Mouse (Mus musculus): Measurements from ENCODE around the gene Cmtm5. TPM values are rescaled to one million over a fixed set of nuclear protein-coding genes. Genes with fewer than 3 reads are reported as not detected.

The Cmtm5 gene
- polyA plus RNA-seq, 1 experiment from 2014 or later: 2.3 TPM

MicroRNA genes within 50 kb of the gene (microRNA counts, 519-probe panel; counts per million panel counts)
- microRNA mmu-miR-208a (97.1 counts per million, percentile 29 among the panel's probes with 10 or more counts), microRNA mmu-miR-208b (791 counts per million, percentile 30 among the panel's probes with 10 or more counts)

Other genes with a start within 250 kb of the Cmtm5 start
- 105 and 107 TPM in 2 replicates for gene Acin1, start 249.3 kb upstream of the Cmtm5 start, polyA plus RNA-seq (2015; fragmentation: Nextera tagmentation; extraction: Ambion mirVana)
- gene Gm29776, start 237.4 kb upstream of the Cmtm5 start, polyA plus RNA-seq (2015; fragmentation: Nextera tagmentation; extraction: Ambion mirVana): 0.11 and 0.15 TPM in 2 replicates
- gene Cebpe, start 224.1 kb upstream of the Cmtm5 start, polyA plus RNA-seq (2015; fragmentation: Nextera tagmentation; extraction: Ambion mirVana): 0.19 and 0.21 TPM in 2 replicates
- gene Slc7a8, start 154.3 kb upstream of the Cmtm5 start, polyA plus RNA-seq (2015; fragmentation: Nextera tagmentation; extraction: Ambion mirVana): 30.9 and 33.0 TPM in 2 replicates
- gene Rnf212b, start 122.1 kb upstream of the Cmtm5 start, polyA plus RNA-seq (2015; fragmentation: Nextera tagmentation; extraction: Ambion mirVana): not detected in 2 replicates
- gene Homez, start 65.3 kb upstream of the Cmtm5 start, polyA plus RNA-seq (2015; fragmentation: Nextera tagmentation; extraction: Ambion mirVana): 6.2 and 6.9 TPM in 2 replicates
- 2.3 TPM in 2 replicates for gene Ppp1r3e, start 58.7 kb upstream of the Cmtm5 start, polyA plus RNA-seq (2015; fragmentation: Nextera tagmentation; extraction: Ambion mirVana)
- 3.6 and 4.7 TPM in 2 replicates for gene Bcl2l2, start 52.9 kb upstream of the Cmtm5 start, polyA plus RNA-seq (2015; fragmentation: Nextera tagmentation; extraction: Ambion mirVana)
- 0.34 and 0.35 TPM in 2 replicates for gene Gm20521, start 52.8 kb upstream of the Cmtm5 start, polyA plus RNA-seq (2015; fragmentation: Nextera tagmentation; extraction: Ambion mirVana)
- 108 and 119 TPM in 2 replicates for gene Pabpn1, start 43.8 kb upstream of the Cmtm5 start, polyA plus RNA-seq (2015; fragmentation: Nextera tagmentation; extraction: Ambion mirVana)
- gene Slc22a17, start 23.1 kb upstream of the Cmtm5 start, polyA plus RNA-seq (2015; fragmentation: Nextera tagmentation; extraction: Ambion mirVana): 30.2 and 33.2 TPM in 2 replicates
- gene Efs, start 10.1 kb upstream of the Cmtm5 start, polyA plus RNA-seq (2015; fragmentation: Nextera tagmentation; extraction: Ambion mirVana): 20.0 and 20.7 TPM in 2 replicates
- not detected in 2 replicates for gene Il25, start 3.6 kb upstream of the Cmtm5 start, polyA plus RNA-seq (2015; fragmentation: Nextera tagmentation; extraction: Ambion mirVana)
- 0.27 and 0.44 TPM in 2 replicates for gene Myh6, start 30.7 kb downstream of the Cmtm5 start, polyA plus RNA-seq (2015; fragmentation: Nextera tagmentation; extraction: Ambion mirVana)
- not detected in 2 replicates for gene Gm17428, start 40.7 kb downstream of the Cmtm5 start, polyA plus RNA-seq (2015; fragmentation: Nextera tagmentation; extraction: Ambion mirVana)
- 0.83 and 1.6 TPM in 2 replicates for gene Myh7, start 58.4 kb downstream of the Cmtm5 start, polyA plus RNA-seq (2015; fragmentation: Nextera tagmentation; extraction: Ambion mirVana)
- 83.1 and 84.9 TPM in 2 replicates for gene Ngdn, start 79.2 kb downstream of the Cmtm5 start, polyA plus RNA-seq (2015; fragmentation: Nextera tagmentation; extraction: Ambion mirVana)
- 3.8 and 4.4 TPM in 2 replicates for gene Zfhx2, start 156.1 kb downstream of the Cmtm5 start, polyA plus RNA-seq (2015; fragmentation: Nextera tagmentation; extraction: Ambion mirVana)
- gene Thtpa, start 158.5 kb downstream of the Cmtm5 start, polyA plus RNA-seq (2015; fragmentation: Nextera tagmentation; extraction: Ambion mirVana): 19.0 and 19.4 TPM in 2 replicates
- 71.9 and 73.9 TPM in 2 replicates for gene Ap1g2, start 170.3 kb downstream of the Cmtm5 start, polyA plus RNA-seq (2015; fragmentation: Nextera tagmentation; extraction: Ambion mirVana)
- 1.6 and 1.7 TPM in 2 replicates for gene Jph4, start 180.7 kb downstream of the Cmtm5 start, polyA plus RNA-seq (2015; fragmentation: Nextera tagmentation; extraction: Ambion mirVana)